Mouse (Mus musculus) liver, postnatal 0 days (tissue): ENCODE results near the gene Zcchc2.

Experiments used
- CTCF ChIP-seq: sonication (generic); IDR thresholded peaks from 2 replicates; pipeline ENCODE4 v1.5.1; 2016; ENCODE audit warnings: antibody characterized with exemption, low read depth
- EP300 ChIP-seq: IDR thresholded peaks from 2 replicates; pipeline ENCODE4 v1.6.1; 2016; ENCODE audit warnings: antibody characterized with exemption, low read depth, mild to moderate bottlenecking

- TF ChIP-seq CTCF (no peak), EP300 (no peak)
These were observed 28.7 kb upstream of the Zcchc2 start for GRCm38 (mm10) chr1:105961472-105961871.
